Mouse (Mus musculus): ENCODE data around the gene Tns1. TPM values are rescaled to one million over a fixed set of nuclear protein-coding genes. Genes with fewer than 3 reads are reported as not detected.

Tns1 gene
- total RNA-seq, 1 experiment from 2014 or later: 1.9 TPM

GRCm38 (mm10) chr1:74007398-74008050, 116.7 kb downstream of the Tns1 start:
- no peak for ATAC-seq (replicated peaks; ENCODE audit: insufficient number of reproducible peaks, low FRiP score, low TSS enrichment, poor library complexity, severe bottlenecking)

GRCm38 (mm10) chr1:74005020-74005419, 119.2 kb downstream of the Tns1 start:
- no peak for ATAC-seq (replicated peaks; ENCODE audit: insufficient number of reproducible peaks, low FRiP score, low TSS enrichment, poor library complexity, severe bottlenecking)

GRCm38 (mm10) chr1:74003723-74004122, 120.5 kb downstream of the Tns1 start:
- ATAC-seq (replicated peaks; ENCODE audit: insufficient number of reproducible peaks, low FRiP score, low TSS enrichment, poor library complexity, severe bottlenecking): no peak

GRCm38 (mm10) chr1:74001449-74001820, 122.8 kb downstream of the Tns1 start:
- no peak for ATAC-seq (replicated peaks; ENCODE audit: insufficient number of reproducible peaks, low FRiP score, low TSS enrichment, poor library complexity, severe bottlenecking)

GRCm38 (mm10) chr1:74000810-74001448, 123.3 kb downstream of the Tns1 start:
- no peak for ATAC-seq (replicated peaks; ENCODE audit: insufficient number of reproducible peaks, low FRiP score, low TSS enrichment, poor library complexity, severe bottlenecking)

GRCm38 (mm10) chr1:74000191-74000651, 124.0 kb downstream of the Tns1 start:
- no peak for ATAC-seq (replicated peaks; ENCODE audit: insufficient number of reproducible peaks, low FRiP score, low TSS enrichment, poor library complexity, severe bottlenecking)

GRCm38 (mm10) chr1:73999533-73999932, 124.7 kb downstream of the Tns1 start:
- ATAC-seq (replicated peaks; ENCODE audit: insufficient number of reproducible peaks, low FRiP score, low TSS enrichment, poor library complexity, severe bottlenecking): no peak

- no peak for ATAC-seq (replicated peaks; ENCODE audit: insufficient number of reproducible peaks, low FRiP score, low TSS enrichment, poor library complexity, severe bottlenecking)
These were observed 125.3 kb downstream of the Tns1 start for GRCm38 (mm10) chr1:73998925-73999375.

- no peak for ATAC-seq (replicated peaks; ENCODE audit: insufficient number of reproducible peaks, low FRiP score, low TSS enrichment, poor library complexity, severe bottlenecking)
These were observed 126.0 kb downstream of the Tns1 start for GRCm38 (mm10) chr1:73998131-73998865.

- ATAC-seq (replicated peaks; ENCODE audit: insufficient number of reproducible peaks, low FRiP score, low TSS enrichment, poor library complexity, severe bottlenecking): no peak
These were observed 126.9 kb downstream of the Tns1 start for GRCm38 (mm10) chr1:73997341-73997740.

GRCm38 (mm10) chr1:73996650-73997049, 127.6 kb downstream of the Tns1 start:
- no peak for ATAC-seq (replicated peaks; ENCODE audit: insufficient number of reproducible peaks, low FRiP score, low TSS enrichment, poor library complexity, severe bottlenecking)

- ATAC-seq (replicated peaks; ENCODE audit: insufficient number of reproducible peaks, low FRiP score, low TSS enrichment, poor library complexity, severe bottlenecking): no peak
These were observed 128.0 kb downstream of the Tns1 start for GRCm38 (mm10) chr1:73996209-73996608.

GRCm38 (mm10) chr1:73995063-73995810, 129.0 kb downstream of the Tns1 start:
- ATAC-seq (replicated peaks; ENCODE audit: insufficient number of reproducible peaks, low FRiP score, low TSS enrichment, poor library complexity, severe bottlenecking): no peak

GRCm38 (mm10) chr1:73993901-73994426, 130.3 kb downstream of the Tns1 start:
- ATAC-seq (replicated peaks; ENCODE audit: insufficient number of reproducible peaks, low FRiP score, low TSS enrichment, poor library complexity, severe bottlenecking): no peak

- no peak for ATAC-seq (replicated peaks; ENCODE audit: insufficient number of reproducible peaks, low FRiP score, low TSS enrichment, poor library complexity, severe bottlenecking)
These were observed 131.0 kb downstream of the Tns1 start for GRCm38 (mm10) chr1:73993279-73993678.

- no peak for ATAC-seq (replicated peaks; ENCODE audit: insufficient number of reproducible peaks, low FRiP score, low TSS enrichment, poor library complexity, severe bottlenecking)
These were observed 131.9 kb downstream of the Tns1 start for GRCm38 (mm10) chr1:73992201-73992938.

GRCm38 (mm10) chr1:73991226-73991625, 133.0 kb downstream of the Tns1 start:
- no peak for ATAC-seq (replicated peaks; ENCODE audit: insufficient number of reproducible peaks, low FRiP score, low TSS enrichment, poor library complexity, severe bottlenecking)

- ATAC-seq (replicated peaks; ENCODE audit: insufficient number of reproducible peaks, low FRiP score, low TSS enrichment, poor library complexity, severe bottlenecking): no peak
These were observed 134.2 kb downstream of the Tns1 start for GRCm38 (mm10) chr1:73990024-73990423.
